Mouse (Mus musculus) forebrain, postnatal 0 days (tissue): Measurements from ENCODE around the gene March5. TPM values are rescaled to one million over a fixed set of nuclear protein-coding genes. Genes with fewer than 3 reads are reported as not detected.
A peak's percentile ranks its signal among the peaks of the same experiment; 100 is the strongest.
"Not testable (repeated sequence)": the region's sequence is repeated elsewhere in the genome, so short reads cannot be mapped to it uniquely, and the experiment has no call there.

Source experiments
- ATAC-seq: fragments of 200-750 bp; cut with Nextera tagmentation; 2 replicates; pipeline ENCODE4 v1.8.0; 2017; ENCODE audit warnings: mild to moderate bottlenecking, moderate library complexity
- DNase-seq: peaks from one replicate; pipeline ENCODE4 v3.0.0-alpha.2; 2015
- H3K27ac ChIP-seq: fragments of 300-500 bp; sonication (generic); 2 replicates; pipeline ENCODE4 v1.5.1; 2014; ENCODE audit warnings: low read depth, mild to moderate bottlenecking, antibody characterized with exemption, low read length, moderate library complexity, mixed read lengths
- H3K27me3 ChIP-seq: fragments of 300-500 bp; sonication (generic); 2 replicates; pipeline ENCODE4 v1.6.1; 2014; ENCODE audit warnings: mild to moderate bottlenecking, low read length, mixed read lengths; ENCODE audit not compliant: insufficient read depth
- H3K36me3 ChIP-seq: fragments of 300-500 bp; sonication (generic); 2 replicates; pipeline ENCODE4 v1.6.1; 2014; ENCODE audit warnings: mild to moderate bottlenecking, moderate library complexity; ENCODE audit not compliant: insufficient read depth
- H3K4me1 ChIP-seq: fragments of 300-500 bp; sonication (generic); 2 replicates; pipeline ENCODE4 v1.6.1; 2014; ENCODE audit warnings: antibody characterized with exemption; ENCODE audit not compliant: insufficient read depth
- H3K4me2 ChIP-seq: fragments of 300-500 bp; sonication (generic); 2 replicates; pipeline ENCODE4 v1.6.1; 2014; ENCODE audit warnings: low read depth, mild to moderate bottlenecking, moderate library complexity
- H3K4me3 ChIP-seq: fragments of 300-500 bp; sonication (generic); 2 replicates; pipeline ENCODE4 v1.5.1; 2014; ENCODE audit warnings: low read depth, low read length, mixed read lengths
- H3K9ac ChIP-seq: fragments of 300-500 bp; sonication (generic); 2 replicates; pipeline ENCODE4 v1.6.1; 2014; ENCODE audit warnings: mild to moderate bottlenecking
- H3K9me3 ChIP-seq: fragments of 300-500 bp; sonication (generic); 2 replicates; pipeline ENCODE4 v1.6.1; 2016; ENCODE audit warnings: low read length
- CTCF ChIP-seq: sonication (generic); IDR thresholded peaks from 2 replicates; pipeline ENCODE4 v1.5.1; 2016; ENCODE audit warnings: antibody characterized with exemption, control low read depth, low read depth
- WGBS: fragments of 180-500 bp; shearing (Covaris S2); extraction: QIAGEN DNeasy Blood & Tissue Kit; methylation state at CpG from one replicate; pipeline ENCODE4 v1.1.7; 2014; 5-methylcytosine and 5-hydroxymethylcytosine counted together
- polyA plus RNA-seq: library from polyadenylated mRNA; unstranded; fragments of >200 nt; fragmentation: Nextera tagmentation; extraction: Ambion mirVana; gene quantifications from 2 replicates; pipeline ENCODE4 v1.2.1, GENCODE M21; 2015
- total RNA-seq: library from RNA; depleted of rRNA; stranded (reverse); fragments of >200 nt; gene quantifications from 2 replicates; pipeline ENCODE4 v1.2.3, GENCODE M21; 2014

Gene March5
- total and polyA plus RNA-seq, 2 experiments from 2014 or later, result 102 to 118 TPM

- Histone ChIP-seq H3K4me2 (no peak overlapping the region), H3K9me3 (no peaks in the 10 kb centered on the region), H3K27me3 (no peaks in the 10 kb centered on the region), H3K4me1 (no peaks in the 10 kb centered on the region), H3K27ac (no peak overlapping the region), H3K4me3 (no peak overlapping the region), H3K9ac (no peak overlapping the region), H3K36me3 (no peaks in the 10 kb centered on the region)
- no peak for DNase-seq
- 82% methylated on average over 5 of the region's 5 CpGs for WGBS
- ATAC-seq, result no peak
- TF ChIP-seq CTCF, result no peak
These were observed 14.8 kb upstream of the March5 start for GRCm38 (mm10) chr19:37192475-37193058.

- no peak overlapping the region for H3K9ac ChIP-seq
- ATAC-seq (no peak), DNase-seq (no peak)
- no peak for TF ChIP-seq CTCF
- H3K36me3 ChIP-seq, result no peaks in the 10 kb centered on the region
- H3K4me1 ChIP-seq, result no peaks in the 10 kb centered on the region
- H3K27me3 ChIP-seq, result no peaks in the 10 kb centered on the region
- WGBS, result 79% methylated on average over 1 of the region's 1 CpGs
- H3K27ac ChIP-seq, result no peak overlapping the region
- H3K4me3 ChIP-seq, result no peak overlapping the region
- H3K4me2 ChIP-seq, result no peak overlapping the region
- no peaks in the 10 kb centered on the region for H3K9me3 ChIP-seq
These were observed 9.0 kb upstream of the March5 start for GRCm38 (mm10) chr19:37198165-37198880.

GRCm38 (mm10) chr19:37199889-37200288, 7.5 kb upstream of the March5 start:
- no peak for TF ChIP-seq CTCF
- Histone ChIP-seq H3K27me3 (no peaks in the 10 kb centered on the region), H3K9ac (no peak overlapping the region), H3K27ac (no peak overlapping the region), H3K4me1 (no peaks in the 10 kb centered on the region), H3K9me3 (no peaks in the 10 kb centered on the region), H3K4me3 (no peak overlapping the region), H3K4me2 (no peak overlapping the region), H3K36me3 (no peaks in the 10 kb centered on the region)
- no peak for DNase-seq
- 84% methylated on average over 2 of the region's 2 CpGs for WGBS
- no peak for ATAC-seq

- no peaks in the 10 kb centered on the region for H3K27me3 ChIP-seq
- H3K4me3 ChIP-seq, result no peak overlapping the region
- H3K27ac ChIP-seq, result no peak overlapping the region
- H3K4me1 ChIP-seq, result no peaks in the 10 kb centered on the region; the same call in 1 of the 2 replicates
- no peak overlapping the region for H3K9ac ChIP-seq
- H3K9me3 ChIP-seq, result no peaks in the 10 kb centered on the region
- no peak overlapping the region for H3K4me2 ChIP-seq
- DNase-seq (no peak), ATAC-seq (no peak)
- 75% methylated on average over 1 of the region's 1 CpGs for WGBS
- H3K36me3 ChIP-seq, result no peaks in the 10 kb centered on the region
- no peak for TF ChIP-seq CTCF
These were observed 4.0 kb upstream of the March5 start for GRCm38 (mm10) chr19:37203371-37203770.

- not testable (repeated sequence) for H3K9ac ChIP-seq, H3K4me3 ChIP-seq, H3K4me1 ChIP-seq, H3K27ac ChIP-seq, H3K4me2 ChIP-seq, H3K36me3 ChIP-seq, H3K27me3 ChIP-seq, DNase-seq, ATAC-seq, H3K9me3 ChIP-seq
These were observed 2.2 kb upstream of the March5 start for GRCm38 (mm10) chr19:37205155-37205554.

- H3K27me3 ChIP-seq, result no peaks in the 10 kb centered on the region
- under 1% methylated on average over 47 of the region's 47 CpGs for WGBS
- peak overlapping the region; percentile 83 for H3K27ac ChIP-seq
- peak overlapping the region; percentile 94 for H3K9ac ChIP-seq
- ATAC-seq (peak; percentile 74), DNase-seq (peak; percentile 51)
- H3K4me3 ChIP-seq, result peak overlapping the region; percentile 100
- H3K36me3 ChIP-seq, result peaks cover 13% of the 10 kb centered on the region
- H3K4me1 ChIP-seq, result peaks cover 9% of the 10 kb centered on the region
- H3K9me3 ChIP-seq, result no peaks in the 10 kb centered on the region
- H3K4me2 ChIP-seq, result peak overlapping the region; percentile 84
- TF ChIP-seq CTCF, result no peak
These were observed 571 bp upstream of the March5 start for GRCm38 (mm10) chr19:37206641-37207302.

GRCm38 (mm10) chr19:37208176-37208755, 923 bp downstream of the March5 start, which contains the start of gene Cpeb3:
TSS of gene Cpeb3 (minus strand) at chr19:37208601.
- peak; percentile 57 for DNase-seq
- under 1% methylated on average over 15 of the region's 15 CpGs for WGBS
- H3K27ac ChIP-seq, result peak within 1 kb of the TSS; percentile 83
- no peak for ATAC-seq
- peaks cover 9% of the 10 kb centered on the region for H3K4me1 ChIP-seq
- TF ChIP-seq CTCF, result peak; percentile 59
- peaks cover 22% of the 10 kb centered on the region for H3K36me3 ChIP-seq
- H3K27me3 ChIP-seq, result no peaks in the 10 kb centered on the region
- no peaks in the 10 kb centered on the region for H3K9me3 ChIP-seq
- peak within 1 kb of the TSS; percentile 94 for H3K9ac ChIP-seq
- peak within 1 kb of the TSS; percentile 100 for H3K4me3 ChIP-seq
- peak within 1 kb of the TSS; percentile 84 for H3K4me2 ChIP-seq
